Mouse (Mus musculus) intestine, embryonic 14.5 days (tissue): Measurements from ENCODE around the gene Sepsecs. TPM values are rescaled to one million over a fixed set of nuclear protein-coding genes. Genes with fewer than 3 reads are reported as not detected.

ENCODE experiments used
- ATAC-seq: fragments of 200-750 bp; cut with Nextera tagmentation; replicated peaks from 2 replicates; pipeline ENCODE4 v1.8.0; 2017; ENCODE audit warnings: low read depth, moderate number of reproducible peaks, moderate TSS enrichment, moderate library complexity; ENCODE audit not compliant: low FRiP score, low TSS enrichment
- DNase-seq: peaks from one replicate; pipeline ENCODE4 v3.0.0-alpha.2; 2018; ENCODE audit warnings: low spot score
- H3K27ac ChIP-seq: fragments of 300-500 bp; sonication (generic); 2 replicates; pipeline ENCODE4 v1.5.1; 2014; ENCODE audit warnings: low read depth, mild to moderate bottlenecking, control low read depth
- H3K27me3 ChIP-seq: fragments of 300-500 bp; sonication (generic); replicated peaks from 2 replicates; pipeline ENCODE4 v1.6.1; 2014; ENCODE audit warnings: low read length, control low read depth; ENCODE audit not compliant: control insufficient read depth, insufficient read depth
- H3K36me3 ChIP-seq: fragments of 300-500 bp; sonication (generic); 2 replicates; pipeline ENCODE4 v1.6.1; 2014; ENCODE audit warnings: low read length, control low read depth; ENCODE audit not compliant: control insufficient read depth, insufficient read depth
- H3K4me1 ChIP-seq: fragments of 300-500 bp; sonication (generic); replicated peaks from 2 replicates; pipeline ENCODE4 v1.6.1; 2014; ENCODE audit warnings: low read length, control low read depth, mixed read lengths; ENCODE audit not compliant: control insufficient read depth, insufficient read depth
- H3K4me2 ChIP-seq: fragments of 300-500 bp; sonication (generic); 2 replicates; pipeline ENCODE4 v1.6.1; 2014; ENCODE audit warnings: low read length
- H3K4me3 ChIP-seq: fragments of 300-500 bp; sonication (generic); 2 replicates; pipeline ENCODE4 v1.5.1; 2014; ENCODE audit warnings: low read depth, low read length, control low read depth, mixed read lengths
- H3K9ac ChIP-seq: fragments of 300-500 bp; sonication (generic); 2 replicates; pipeline ENCODE4 v1.6.1; 2014; ENCODE audit warnings: mild to moderate bottlenecking, low read length
- H3K9me3 ChIP-seq: fragments of 300-500 bp; sonication (generic); 2 replicates; pipeline ENCODE4 v1.6.1; 2016; ENCODE audit warnings: low read length, control low read depth; ENCODE audit not compliant: control insufficient read depth
- WGBS: fragments of 180-500 bp; shearing (Covaris S2); extraction: QIAGEN DNeasy Blood & Tissue Kit; methylation state at CpG from one replicate; pipeline ENCODE4 v1.1.7; 2014; 5-methylcytosine and 5-hydroxymethylcytosine counted together
- polyA plus RNA-seq: library from polyadenylated mRNA; unstranded; fragments of >200 nt; fragmentation: Nextera tagmentation; extraction: Ambion mirVana; gene quantifications from 2 replicates; pipeline ENCODE4 v1.2.1, GENCODE M21; 2014

Gene Sepsecs
- polyA plus RNA-seq, 1 experiment from 2014 or later = 11.3 TPM

DNA sequence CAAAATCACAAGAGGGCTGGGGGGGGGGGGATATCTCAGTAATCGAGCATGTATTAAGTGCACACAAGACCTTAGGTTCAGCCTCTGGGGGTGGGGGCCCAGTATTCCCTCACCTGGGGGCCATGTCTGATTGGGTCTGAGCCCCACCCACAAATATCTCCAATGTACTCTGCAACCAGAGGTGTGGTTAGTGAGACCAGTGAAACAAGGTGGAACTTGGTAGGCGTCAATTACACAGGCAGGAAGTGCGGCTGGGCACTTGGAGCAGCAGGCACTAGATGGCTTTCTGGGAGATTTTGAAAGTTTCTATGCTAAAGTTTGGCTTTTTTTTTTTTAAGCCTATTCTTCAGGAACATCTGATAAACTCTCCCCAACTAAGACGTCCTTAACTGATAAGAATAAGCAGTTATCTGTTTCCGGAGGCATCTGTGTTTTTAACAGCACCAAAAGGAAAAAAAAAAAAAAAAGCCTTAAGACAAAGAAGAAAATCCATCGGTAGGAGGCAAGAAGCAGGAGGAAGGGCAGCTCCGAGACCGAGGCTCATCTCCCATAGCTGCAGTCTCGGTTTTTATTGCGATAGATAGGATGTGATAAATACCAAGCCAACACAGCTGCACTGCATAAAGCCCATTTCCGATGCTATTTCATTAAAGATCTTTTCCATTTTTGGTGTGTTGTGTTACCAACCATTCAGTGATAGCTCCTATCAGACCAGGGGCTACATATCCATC lies 33.3 kb downstream of the Sepsecs start:
- Histone ChIP-seq H3K27ac (no peak overlapping the region), H3K9me3 (no peaks in the 10 kb centered on the region), H3K27me3 (no peaks in the 10 kb centered on the region), H3K9ac (no peak overlapping the region), H3K36me3 (0 out of 2 replicates have a peak, but pooled peaks cover 2% of the 10 kb centered on the region), H3K4me2 (no peak overlapping the region), H3K4me3 (no peak overlapping the region), H3K4me1 (peaks cover 9% of the 10 kb centered on the region; the same call in 1 of the 2 replicates)
- DNase-seq (no peak), ATAC-seq (no peak)
- WGBS = 43% methylated on average over 11 of the region's 11 CpGs

GRCm38 (mm10) chr5:52634017-52634416 lies 35.5 kb downstream of the Sepsecs start:
- no peaks in the 10 kb centered on the region for H3K27me3 ChIP-seq
- no peaks in the 10 kb centered on the region for H3K9me3 ChIP-seq
- 25% methylated on average over 8 of the region's 8 CpGs for WGBS
- no peak overlapping the region for H3K4me3 ChIP-seq
- H3K36me3 ChIP-seq = no peaks in the 10 kb centered on the region
- ATAC-seq (no peak; the same call in 1 of the 2 replicates), DNase-seq (no peak)
- no peak overlapping the region for H3K9ac ChIP-seq
- H3K4me1 ChIP-seq = peaks cover 9% of the 10 kb centered on the region; the same call in 1 of the 2 replicates
- H3K27ac ChIP-seq = no peak overlapping the region
- no peak overlapping the region for H3K4me2 ChIP-seq

- Histone ChIP-seq H3K4me1 (peaks cover 15% of the 10 kb centered on the region; the same call in 1 of the 2 replicates), H3K36me3 (no peaks in the 10 kb centered on the region), H3K4me3 (no peak overlapping the region), H3K9me3 (no peaks in the 10 kb centered on the region), H3K27ac (no peak overlapping the region), H3K4me2 (no peak overlapping the region), H3K9ac (no peak overlapping the region), H3K27me3 (no peaks in the 10 kb centered on the region)
- WGBS = 88% methylated on average over 1 of the region's 1 CpGs
- DNase-seq (no peak), ATAC-seq (no peak)
These were observed 39.0 kb downstream of the Sepsecs start for GRCm38 (mm10) chr5:52630541-52630940.

GRCm38 (mm10) chr5:52629214-52629613 lies 40.3 kb downstream of the Sepsecs start:
- Histone ChIP-seq H3K9me3 (no peaks in the 10 kb centered on the region), H3K27me3 (no peaks in the 10 kb centered on the region), H3K4me3 (no peak overlapping the region), H3K9ac (no peak overlapping the region), H3K4me1 (peaks cover 15% of the 10 kb centered on the region; the same call in 1 of the 2 replicates), H3K27ac (no peak overlapping the region), H3K4me2 (no peak overlapping the region), H3K36me3 (no peaks in the 10 kb centered on the region)
- DNase-seq = no peak
- WGBS = 71% methylated on average over 6 of the region's 6 CpGs
- no peak for ATAC-seq

- Histone ChIP-seq H3K9me3 (no peaks in the 10 kb centered on the region), H3K4me1 (peaks cover 15% of the 10 kb centered on the region; the same call in 1 of the 2 replicates), H3K4me3 (no peak overlapping the region), H3K27me3 (no peaks in the 10 kb centered on the region), H3K36me3 (no peaks in the 10 kb centered on the region), H3K27ac (no peak overlapping the region; the same call in 1 of the 2 replicates), H3K4me2 (no peak overlapping the region), H3K9ac (no peak overlapping the region)
- DNase-seq (no peak), ATAC-seq (no peak)
- WGBS = 71% methylated on average over 3 of the region's 3 CpGs
These were observed 40.7 kb downstream of the Sepsecs start for GRCm38 (mm10) chr5:52628783-52629182.

DNA sequence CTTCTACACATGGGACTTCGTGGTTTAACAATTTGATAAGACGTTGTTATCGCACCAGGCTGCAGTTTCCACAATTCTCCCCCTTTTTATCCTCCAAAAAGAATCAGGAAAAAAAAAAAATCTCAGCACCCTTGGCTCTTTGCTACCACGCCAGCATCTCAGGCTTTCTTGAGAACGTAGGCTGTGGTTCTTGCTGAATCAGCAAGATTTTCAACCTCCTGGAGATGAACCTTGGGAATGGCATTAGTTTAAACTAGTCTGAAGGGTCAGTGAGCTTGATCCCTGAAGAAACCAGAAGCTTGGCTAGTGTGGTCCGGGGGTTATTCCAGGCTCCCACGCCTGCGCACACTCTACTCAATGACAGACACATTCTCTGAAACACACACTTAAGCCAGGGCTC lies 41.8 kb downstream of the Sepsecs start:
- no peak for DNase-seq
- no peaks in the 10 kb centered on the region for H3K36me3 ChIP-seq
- no peaks in the 10 kb centered on the region for H3K9me3 ChIP-seq
- H3K27me3 ChIP-seq = no peaks in the 10 kb centered on the region
- H3K4me1 ChIP-seq = peaks cover 15% of the 10 kb centered on the region; the same call in 1 of the 2 replicates
- no peak overlapping the region for H3K4me3 ChIP-seq
- H3K27ac ChIP-seq = no peak overlapping the region
- H3K4me2 ChIP-seq = no peak overlapping the region
- H3K9ac ChIP-seq = no peak overlapping the region
- no peak for ATAC-seq
- 86% methylated on average over 8 of the region's 8 CpGs for WGBS

- Histone ChIP-seq H3K9ac (no peak overlapping the region), H3K27ac (0 out of 2 replicates have a peak overlapping the region, but pooled peaks have one; percentile 29), H3K4me3 (no peak overlapping the region), H3K9me3 (no peaks in the 10 kb centered on the region), H3K4me2 (peak overlapping the region; percentile 38), H3K4me1 (peaks cover 15% of the 10 kb centered on the region; the same call in 1 of the 2 replicates), H3K36me3 (no peaks in the 10 kb centered on the region), H3K27me3 (no peaks in the 10 kb centered on the region)
- no peak for DNase-seq
- ATAC-seq = no peak
- WGBS = 44% methylated on average over 8 of the region's 8 CpGs
These were observed 43.4 kb downstream of the Sepsecs start for GRCm38 (mm10) chr5:52626092-52626491.

DNA sequence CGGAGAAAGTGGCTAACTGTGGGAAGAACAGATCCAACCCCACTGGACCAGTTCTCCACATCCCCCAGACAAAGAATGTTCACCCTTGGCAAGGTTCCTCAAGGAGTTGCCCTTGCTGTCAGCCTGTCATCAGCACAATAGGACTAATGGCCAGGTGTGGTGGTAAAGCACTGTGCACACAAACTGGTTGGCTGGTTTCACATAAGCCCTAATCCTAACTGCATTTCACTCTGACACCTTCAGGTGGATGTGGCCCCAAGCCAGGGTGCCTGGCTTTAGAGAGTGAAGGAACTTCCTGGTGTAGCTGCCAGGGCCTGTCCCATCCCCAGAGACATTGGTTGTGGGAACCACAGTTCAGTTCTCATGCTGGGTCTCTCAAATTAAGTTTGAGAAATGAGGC lies 44.6 kb downstream of the Sepsecs start:
- 86% methylated on average over 1 of the region's 1 CpGs for WGBS
- Histone ChIP-seq H3K4me2 (no peak overlapping the region), H3K9ac (no peak overlapping the region), H3K27ac (no peak overlapping the region), H3K4me1 (peaks cover 15% of the 10 kb centered on the region; the same call in 1 of the 2 replicates), H3K36me3 (no peaks in the 10 kb centered on the region), H3K9me3 (no peaks in the 10 kb centered on the region), H3K4me3 (no peak overlapping the region), H3K27me3 (no peaks in the 10 kb centered on the region)
- DNase-seq (no peak), ATAC-seq (no peak)

DNA sequence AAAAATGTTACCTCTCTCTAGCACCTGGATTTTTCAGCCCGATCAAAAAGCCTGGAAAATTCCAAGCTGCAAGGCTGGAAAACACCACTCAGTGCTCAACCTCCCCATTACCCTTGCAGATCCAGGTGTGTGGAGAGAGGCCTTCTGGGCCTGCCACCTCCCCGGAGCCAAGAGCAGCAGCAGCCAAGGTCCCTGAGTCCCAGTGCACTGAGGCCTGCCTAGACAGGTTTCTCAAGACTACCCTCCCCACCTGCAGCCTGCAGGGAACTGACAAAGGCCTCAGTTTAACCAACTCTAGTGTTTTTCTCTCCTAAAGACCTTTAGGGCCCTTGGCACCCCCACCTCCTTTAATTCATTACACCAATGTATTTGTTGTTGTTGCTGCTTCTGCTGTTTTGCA lies 46.4 kb downstream of the Sepsecs start:
- Histone ChIP-seq H3K4me1 (peaks cover 17% of the 10 kb centered on the region), H3K4me2 (no peak overlapping the region), H3K27ac (no peak overlapping the region), H3K4me3 (no peak overlapping the region), H3K36me3 (no peaks in the 10 kb centered on the region), H3K27me3 (no peaks in the 10 kb centered on the region), H3K9me3 (no peaks in the 10 kb centered on the region), H3K9ac (no peak overlapping the region)
- ATAC-seq (no peak), DNase-seq (no peak)
- 59% methylated on average over 2 of the region's 2 CpGs for whole genome bisulfite sequencing
